Mouse (Mus musculus) adrenal gland, adult 8-10 months (tissue): ENCODE data around the gene Itga9. TPM values are rescaled to one million over a fixed set of nuclear protein-coding genes. Genes with fewer than 3 reads are reported as not detected.
A peak's percentile ranks its signal among the peaks of the same experiment; 100 is the strongest.

Source experiments
- DNase-seq: peaks from one replicate; pipeline ENCODE4 v3.0.0; 2022
- total RNA-seq, 4 experiments: library from RNA; stranded (reverse); gene quantifications; 2 replicates each; pipeline ENCODE4 v1.2.4; 2022

The Itga9 gene
- total RNA-seq, 4 experiments from 2014 or later: 64.9 to 75.4 (median 67.8) TPM

- no peak for DNase-seq
Observed at GRCm38 (mm10) chr9:118688921-118689451, 82.5 kb downstream of the Itga9 start.

- DNase-seq: no peak
Observed at GRCm38 (mm10) chr9:118693256-118693655, 86.8 kb downstream of the Itga9 start.

- DNase-seq: no peak
Observed at GRCm38 (mm10) chr9:118694420-118694825, 87.9 kb downstream of the Itga9 start.

- no peak for DNase-seq
Observed at GRCm38 (mm10) chr9:118698191-118698590, 91.7 kb downstream of the Itga9 start.

GRCm38 (mm10) chr9:118699716-118700115, 93.2 kb downstream of the Itga9 start:
- no peak for DNase-seq

GRCm38 (mm10) chr9:118700889-118701288, 94.4 kb downstream of the Itga9 start:
- DNase-seq: no peak

- DNase-seq: no peak
Observed at GRCm38 (mm10) chr9:118701791-118702190, 95.3 kb downstream of the Itga9 start.

- no peak for DNase-seq
Observed at GRCm38 (mm10) chr9:118703146-118703545, 96.7 kb downstream of the Itga9 start.

GRCm38 (mm10) chr9:118705381-118706074, 99.0 kb downstream of the Itga9 start:
- peak; percentile 28 for DNase-seq

GRCm38 (mm10) chr9:118706176-118706975, 99.9 kb downstream of the Itga9 start:
- DNase-seq: no peak

- no peak for DNase-seq
Observed at GRCm38 (mm10) chr9:118710625-118711024, 104.1 kb downstream of the Itga9 start.

GRCm38 (mm10) chr9:118711749-118712148, 105.3 kb downstream of the Itga9 start:
- no peak for DNase-seq

GRCm38 (mm10) chr9:118713515-118713914, 107.0 kb downstream of the Itga9 start:
- no peak for DNase-seq

GRCm38 (mm10) chr9:118714536-118714935, 108.0 kb downstream of the Itga9 start:
- no peak for DNase-seq

GRCm38 (mm10) chr9:118715971-118716628, 109.6 kb downstream of the Itga9 start:
- no peak for DNase-seq

GRCm38 (mm10) chr9:118717436-118717835, 110.9 kb downstream of the Itga9 start:
- DNase-seq: no peak

GRCm38 (mm10) chr9:118718511-118718910, 112.0 kb downstream of the Itga9 start:
- no peak for DNase-seq

GRCm38 (mm10) chr9:118721056-118721455, 114.6 kb downstream of the Itga9 start:
- peak; percentile 49 for DNase-seq

- DNase-seq: no peak
Observed at GRCm38 (mm10) chr9:118722789-118723325, 116.4 kb downstream of the Itga9 start.

GRCm38 (mm10) chr9:118725128-118725527, 118.6 kb downstream of the Itga9 start:
- DNase-seq: no peak

- no peak for DNase-seq
Observed at GRCm38 (mm10) chr9:118726550-118726949, 120.1 kb downstream of the Itga9 start.

- no peak for DNase-seq
Observed at GRCm38 (mm10) chr9:118728296-118728695, 121.8 kb downstream of the Itga9 start.

GRCm38 (mm10) chr9:118728987-118729386, 122.5 kb downstream of the Itga9 start:
- DNase-seq: no peak
